Mouse (Mus musculus): ENCODE measurements around the gene Nfatc2.

DNA sequence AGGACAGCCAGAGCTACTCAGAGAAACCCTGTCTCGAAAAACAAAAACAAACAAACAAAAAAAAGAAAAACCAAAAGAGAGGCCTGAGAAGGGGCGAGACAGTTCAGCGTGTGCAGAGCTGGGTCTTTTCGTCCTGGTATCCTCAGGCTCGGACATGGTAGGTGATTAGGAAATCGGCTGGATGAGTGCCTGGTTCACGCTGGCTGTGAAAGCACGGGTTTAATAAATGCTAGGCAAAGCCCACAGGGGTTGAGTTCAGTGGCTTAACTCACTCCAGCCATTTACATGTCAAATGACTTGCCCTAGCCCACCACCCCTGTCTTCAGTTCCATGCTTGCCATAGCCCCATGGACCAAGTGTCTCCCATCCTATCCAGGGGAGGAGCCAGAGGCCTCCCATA, 14.3 kb downstream of the Nfatc2 start:
- TF ChIP-seq CTCF (IDR thresholded peaks at IDR 0.05; ENCODE audit: borderline replicate concordance, control insufficient read depth, extremely low read depth, insufficient read depth, low read length, poor library complexity) (no peak), POLR2A (IDR thresholded peaks at IDR 0.05; ENCODE audit: control insufficient read depth, extremely low read depth, insufficient read depth, low read length, poor library complexity) (no peak)
